Mouse (Mus musculus) G1E (cell line): ENCODE results near the gene Pak1ip1.

Source experiments
- CTCF ChIP-seq: IDR thresholded peaks from 2 replicates; pipeline ENCODE4 v1.5.1; 2012; ENCODE audit warnings: low read depth, low read length, inconsistent platforms, mixed read lengths
- GATA1 ChIP-seq: IDR thresholded peaks from 2 replicates; pipeline ENCODE4 v1.6.1; 2012; ENCODE audit warnings: borderline replicate concordance, low read length, inconsistent platforms, mixed read lengths
- POLR2AphosphoS5 ChIP-seq: IDR thresholded peaks from 2 replicates; pipeline ENCODE4 v1.6.1; 2012; ENCODE audit warnings: low read depth, low read length, inconsistent platforms; ENCODE audit not compliant: insufficient replicate concordance
- TAL1 ChIP-seq: conservative IDR thresholded peaks from 2 replicates; pipeline ENCODE4 v1.6.1; 2012; ENCODE audit warnings: low read depth, low read length, inconsistent platforms, mixed read lengths

- no peak for TF ChIP-seq CTCF
- no peak for TF ChIP-seq GATA1
- TF ChIP-seq POLR2AphosphoS5: no peak
- no peak for TF ChIP-seq TAL1
These were observed 41.7 kb downstream of the Pak1ip1 start for GRCm38 (mm10) chr13:41042511-41042910.
